8 mouse cellular contexts compared by ENCODE assay signal in the genomic region with DNA sequence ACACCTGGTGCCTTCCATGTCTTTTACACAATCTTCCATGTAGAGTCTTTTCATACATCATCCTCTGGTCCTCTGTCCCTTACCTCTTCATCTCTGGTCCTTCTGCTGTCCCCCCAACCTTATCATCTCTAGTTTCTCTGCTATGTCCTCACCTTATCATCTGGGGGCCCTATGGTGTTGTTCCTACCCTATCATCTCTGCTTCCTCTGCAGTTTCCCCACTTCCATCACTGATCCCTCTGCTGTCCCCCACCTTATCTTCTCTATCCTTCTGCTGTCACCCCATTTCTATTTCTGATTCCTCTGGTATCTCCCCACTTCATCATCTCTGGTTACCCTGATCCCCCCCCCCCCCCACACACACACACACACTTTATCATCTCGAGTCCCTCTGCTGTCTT. TPM values are rescaled to one million over a fixed set of nuclear protein-coding genes. Genes with fewer than 3 reads are reported as not detected.
DNase-seq lines count a peak whose midpoint lies in the region; ATAC-seq and TF ChIP-seq lines count a peak whose summit lies in the region.

No protein-coding gene starts in this region.

- H3K79me2 ChIP-seq in MEL (ENCODE audit: control insufficient read depth, insufficient read depth, low read length, poor library complexity): peaks cover 15% of the 10 kb centered on the region

- TF ChIP-seq POLR2A in MEL (IDR thresholded peaks at IDR 0.05; ENCODE audit: control insufficient read depth in 1 of 2, insufficient read depth in 1 of 2, low read depth in 1 of 2, low read length in 2 of 2, poor library complexity in 1 of 2): no peak

- 0% methylated on average over 1 of the region's 1 CpGs for WGBS in heart, embryonic 13.5 days
- WGBS in hindbrain, embryonic 13.5 days: 0% methylated on average over 1 of the region's 1 CpGs
- WGBS in midbrain, embryonic 10.5 days: 0% methylated on average over 1 of the region's 1 CpGs

- no peak for TF ChIP-seq RAD21 in MEL (IDR thresholded peaks at IDR 0.05; ENCODE audit: low read depth, low read length)

- DNase-seq in heart, postnatal 25 days (ENCODE audit: low spot score): no peak
- DNase-seq in MEL (ENCODE audit: low read depth, low spot score): peak; percentile 63
- DNase-seq in midbrain, embryonic 10.5 days (ENCODE audit: low spot score): no peak
- no peak for DNase-seq in adrenal gland, postnatal 4 days (ENCODE audit: low spot score in 2 of 2)
- no peak for DNase-seq in gastrocnemius, postnatal 14 days

- peaks cover 28% of the 10 kb centered on the region for H3K4me1 ChIP-seq in heart, embryonic 13.5 days
- H3K4me1 ChIP-seq in MEL (ENCODE audit: control insufficient read depth in 1 of 2, insufficient read depth in 2 of 2, low read length in 2 of 2): peaks cover 7 to 12% of the 10 kb centered on the region in 2 experiments
- peaks cover 29% of the 10 kb centered on the region for H3K4me1 ChIP-seq in hindbrain, embryonic 13.5 days (replicated peaks)
- peaks cover 28% of the 10 kb centered on the region for H3K4me1 ChIP-seq in midbrain, embryonic 10.5 days

- no peak for TF ChIP-seq CTCF in MEL (IDR thresholded peaks at IDR 0.05 in 2 of 3, conservative IDR thresholded peaks at IDR 0.05 in 1 of 3; ENCODE audit: control insufficient read depth in 1 of 3, insufficient read depth in 1 of 3, low read depth in 2 of 3, low read length in 3 of 3, poor library complexity in 1 of 3, severe bottlenecking in 1 of 3)

- no peaks in the 10 kb centered on the region for H3K9me3 ChIP-seq in heart, embryonic 13.5 days
- H3K9me3 ChIP-seq in MEL (replicated peaks; ENCODE audit: insufficient read depth, low read length): no peaks in the 10 kb centered on the region
- H3K9me3 ChIP-seq in hindbrain, embryonic 13.5 days: no peaks in the 10 kb centered on the region
- no peaks in the 10 kb centered on the region for H3K9me3 ChIP-seq in midbrain, embryonic 10.5 days (replicated peaks)

- no peak for ATAC-seq in heart, embryonic 13.5 days (ENCODE audit: extremely low read depth, insufficient number of reproducible peaks, low FRiP score, low TSS enrichment)
- ATAC-seq in hindbrain, embryonic 13.5 days (ENCODE audit: low FRiP score): no peak
- no peak for ATAC-seq in inflammation-experienced regulatory T-cells, adult 6 months

- H3K27me3 ChIP-seq in heart, embryonic 13.5 days (replicated peaks): no peaks in the 10 kb centered on the region
- H3K27me3 ChIP-seq in MEL (ENCODE audit: control insufficient read depth in 1 of 2, insufficient read depth in 2 of 2, low read length in 2 of 2): 0 out of 4 replicates have a peak, but pooled peaks cover 0 to 2% of the 10 kb centered on the region in 2 experiments
- H3K27me3 ChIP-seq in hindbrain, embryonic 13.5 days: no peaks in the 10 kb centered on the region
- no peaks in the 10 kb centered on the region for H3K27me3 ChIP-seq in midbrain, embryonic 10.5 days (ENCODE audit: low read depth, poor library complexity, severe bottlenecking)

- peak overlapping the region; percentile 86 for H3K4me2 ChIP-seq in heart, embryonic 13.5 days
- H3K4me2 ChIP-seq in hindbrain, embryonic 13.5 days: peak overlapping the region; percentile 86

- peaks cover 29% of the 10 kb centered on the region for H3K36me3 ChIP-seq in heart, embryonic 13.5 days
- H3K36me3 ChIP-seq in MEL (ENCODE audit: control insufficient read depth in 1 of 2, insufficient read depth in 2 of 2, low read length in 2 of 2): peaks cover 5 to 16% of the 10 kb centered on the region in 2 experiments
- peaks cover 28% of the 10 kb centered on the region for H3K36me3 ChIP-seq in hindbrain, embryonic 13.5 days
- H3K36me3 ChIP-seq in midbrain, embryonic 10.5 days: peaks cover 33% of the 10 kb centered on the region

- peak overlapping the region; percentile 96 for H3K9ac ChIP-seq in heart, embryonic 13.5 days
- H3K9ac ChIP-seq in MEL (ENCODE audit: control insufficient read depth, low read depth, low read length, poor library complexity, severe bottlenecking): peak overlapping the region; percentile 96
- peak overlapping the region; percentile 96 for H3K9ac ChIP-seq in hindbrain, embryonic 13.5 days

- TF ChIP-seq EP300 in MEL (IDR thresholded peaks at IDR 0.05; ENCODE audit: low read depth in 1 of 2, low read length in 2 of 2): peak; percentile 82 to 87

- intact Hi-C loops in heart, postnatal 25 days (cut with DNase I): no loop called here
- intact Hi-C loops in gastrocnemius, postnatal 14 days (cut with DNase I; ENCODE audit: low total_unique reads): no loop called here

- H3K27ac ChIP-seq in heart, embryonic 13.5 days (replicated peaks): peak overlapping the region; percentile 89
- peak overlapping the region; percentile 63 for H3K27ac ChIP-seq in MEL (ENCODE audit: control insufficient read depth, low read depth, low read length)
- peak overlapping the region; percentile 88 for H3K27ac ChIP-seq in hindbrain, embryonic 13.5 days
- peak overlapping the region; percentile 90 for H3K27ac ChIP-seq in midbrain, embryonic 10.5 days (replicated peaks)

- H3K4me3 ChIP-seq in heart, embryonic 13.5 days: peak overlapping the region; percentile 96
- peak overlapping the region; percentile 73 to 92 for H3K4me3 ChIP-seq in MEL (ENCODE audit: control insufficient read depth in 1 of 2, insufficient read depth in 1 of 2, low read depth in 2 of 2, low read length in 2 of 2)
- H3K4me3 ChIP-seq in hindbrain, embryonic 13.5 days: peak overlapping the region; percentile 84
- H3K4me3 ChIP-seq in midbrain, embryonic 10.5 days: peak overlapping the region; percentile 74

RNA-seq across cellular contexts. Expression of a gene that starts 0.7 kb away (rescaled TPM):
- polyA plus RNA-seq in heart, embryonic 13.5 days (2015; fragmentation: Nextera tagmentation; extraction: Ambion mirVana): 55.5 and 56.8 TPM in 2 replicates
- total RNA-seq in heart, postnatal 25 days (2021): 10 to 100 TPM; 72.5 to 73.1 TPM
- 54.0 and 54.4 TPM in 2 replicates for total RNA-seq in MEL (2012; rRNA removed)
- 100 to 1,000 TPM in 1 of 2 experiments, 10 to 100 TPM in 1; 73.1 to 107 TPM for polyA plus RNA-seq in MEL (2012; ENCODE audit: insufficient read depth in 1 of 2, insufficient read length in 2 of 2, low read depth in 1 of 2, low replicate concordance in 2 of 2, missing spikeins in 1 of 2)
- 105 and 108 TPM in 2 replicates for polyA plus RNA-seq in hindbrain, embryonic 13.5 days (2015; fragmentation: Nextera tagmentation; extraction: Ambion mirVana)
- 74.2 and 77.0 TPM in 2 replicates for polyA plus RNA-seq in midbrain, embryonic 10.5 days (2016; fragmentation: Nextera tagmentation; extraction: Ambion mirVana)
- 10 to 100 TPM in 1 of 3 experiments, 1 to 10 TPM in 2; 6.1 to 12.1 (median 7.1) TPM for polyA plus RNA-seq in inflammation-experienced regulatory T-cells, adult 6 months (2017; shearing (Covaris generic))
- total RNA-seq in adrenal gland, postnatal 4 days (2021): 100 to 1,000 TPM in 1 of 2 experiments, 10 to 100 TPM in 1; 99.9 to 107 TPM
- 10 to 100 TPM; 55.4 to 60.8 TPM for total RNA-seq in gastrocnemius, postnatal 14 days (2021)

RNA-seq across cellular contexts. Expression of a gene that starts 14.4 kb away (rescaled TPM):
- polyA plus RNA-seq in heart, embryonic 13.5 days (2015; fragmentation: Nextera tagmentation; extraction: Ambion mirVana): 0.11 and 0.14 TPM in 2 replicates
- not detected for total RNA-seq in heart, postnatal 25 days (2021)
- 0.10 TPM in 1 of 2 replicates, not detected in the other for total RNA-seq in MEL (2012; rRNA removed)
- polyA plus RNA-seq in MEL (2012; ENCODE audit: insufficient read depth in 1 of 2, insufficient read length in 2 of 2, low read depth in 1 of 2, low replicate concordance in 2 of 2, missing spikeins in 1 of 2): under 1 TPM in 1 of 2 experiments, not detected in 1; 0.08 TPM
- 0.17 TPM in 1 of 2 replicates, not detected in the other for polyA plus RNA-seq in hindbrain, embryonic 13.5 days (2015; fragmentation: Nextera tagmentation; extraction: Ambion mirVana)
- polyA plus RNA-seq in midbrain, embryonic 10.5 days (2016; fragmentation: Nextera tagmentation; extraction: Ambion mirVana): 0.11 and 0.14 TPM in 2 replicates
- polyA plus RNA-seq in inflammation-experienced regulatory T-cells, adult 6 months (2017; shearing (Covaris generic)): not detected
- total RNA-seq in adrenal gland, postnatal 4 days (2021): under 1 TPM in 1 of 2 experiments, not detected in 1; 0.39 TPM
- total RNA-seq in gastrocnemius, postnatal 14 days (2021): not detected

RNA-seq across cellular contexts. Expression of a gene that starts 32.7 kb away (rescaled TPM):
- 13.6 and 14.6 TPM in 2 replicates for polyA plus RNA-seq in heart, embryonic 13.5 days (2015; fragmentation: Nextera tagmentation; extraction: Ambion mirVana)
- 10 to 100 TPM; 12.9 to 15.0 TPM for total RNA-seq in heart, postnatal 25 days (2021)
- total RNA-seq in MEL (2012; rRNA removed): 6.8 and 9.4 TPM in 2 replicates
- 10 to 100 TPM in 1 of 2 experiments, not detected in 1; 18.1 TPM for polyA plus RNA-seq in MEL (2012; ENCODE audit: insufficient read depth in 1 of 2, insufficient read length in 2 of 2, low read depth in 1 of 2, low replicate concordance in 2 of 2, missing spikeins in 1 of 2)
- polyA plus RNA-seq in hindbrain, embryonic 13.5 days (2015; fragmentation: Nextera tagmentation; extraction: Ambion mirVana): 19.3 and 19.8 TPM in 2 replicates
- 26.9 and 30.6 TPM in 2 replicates for polyA plus RNA-seq in midbrain, embryonic 10.5 days (2016; fragmentation: Nextera tagmentation; extraction: Ambion mirVana)
- 10 to 100 TPM in 2 of 3 experiments, 1 to 10 TPM in 1; 8.0 to 15.3 (median 11.0) TPM for polyA plus RNA-seq in inflammation-experienced regulatory T-cells, adult 6 months (2017; shearing (Covaris generic))
- 10 to 100 TPM; 24.6 to 26.7 TPM for total RNA-seq in adrenal gland, postnatal 4 days (2021)
- 10 to 100 TPM; 18.8 to 23.4 TPM for total RNA-seq in gastrocnemius, postnatal 14 days (2021)

RNA-seq across cellular contexts. Expression of a gene that starts 36.1 kb away (rescaled TPM):
- 72.6 and 73.1 TPM in 2 replicates for polyA plus RNA-seq in heart, embryonic 13.5 days (2015; fragmentation: Nextera tagmentation; extraction: Ambion mirVana)
- total RNA-seq in heart, postnatal 25 days (2021): 10 to 100 TPM; 66.7 to 73.9 TPM
- 50.5 and 53.9 TPM in 2 replicates for total RNA-seq in MEL (2012; rRNA removed)
- 100 to 1,000 TPM in 1 of 2 experiments, not detected in 1; 118 TPM for polyA plus RNA-seq in MEL (2012; ENCODE audit: insufficient read depth in 1 of 2, insufficient read length in 2 of 2, low read depth in 1 of 2, low replicate concordance in 2 of 2, missing spikeins in 1 of 2)
- polyA plus RNA-seq in hindbrain, embryonic 13.5 days (2015; fragmentation: Nextera tagmentation; extraction: Ambion mirVana): 142 and 147 TPM in 2 replicates
- polyA plus RNA-seq in midbrain, embryonic 10.5 days (2016; fragmentation: Nextera tagmentation; extraction: Ambion mirVana): 213 and 220 TPM in 2 replicates
- 10 to 100 TPM in 2 of 3 experiments, 1 to 10 TPM in 1; 7.1 to 14.1 (median 11.1) TPM for polyA plus RNA-seq in inflammation-experienced regulatory T-cells, adult 6 months (2017; shearing (Covaris generic))
- 100 to 1,000 TPM; 117 to 121 TPM for total RNA-seq in adrenal gland, postnatal 4 days (2021)
- total RNA-seq in gastrocnemius, postnatal 14 days (2021): 10 to 100 TPM; 48.0 to 49.7 TPM

RNA-seq across cellular contexts. Expression of a gene that starts 46.1 kb away (rescaled TPM):
- 9.8 and 10.3 TPM in 2 replicates for polyA plus RNA-seq in heart, embryonic 13.5 days (2015; fragmentation: Nextera tagmentation; extraction: Ambion mirVana)
- total RNA-seq in heart, postnatal 25 days (2021): 1 to 10 TPM; 2.7 to 3.1 TPM
- total RNA-seq in MEL (2012; rRNA removed): 0.20 and 0.35 TPM in 2 replicates
- polyA plus RNA-seq in MEL (2012; ENCODE audit: insufficient read depth in 1 of 2, insufficient read length in 2 of 2, low read depth in 1 of 2, low replicate concordance in 2 of 2, missing spikeins in 1 of 2): under 1 TPM in 1 of 2 experiments, not detected in 1; 0.81 TPM
- polyA plus RNA-seq in hindbrain, embryonic 13.5 days (2015; fragmentation: Nextera tagmentation; extraction: Ambion mirVana): 52.2 and 56.3 TPM in 2 replicates
- polyA plus RNA-seq in midbrain, embryonic 10.5 days (2016; fragmentation: Nextera tagmentation; extraction: Ambion mirVana): 22.3 and 26.8 TPM in 2 replicates
- 1 to 10 TPM in 2 of 3 experiments, under 1 TPM in 1; 0.23 to 1.9 (median 1.5) TPM for polyA plus RNA-seq in inflammation-experienced regulatory T-cells, adult 6 months (2017; shearing (Covaris generic))
- 10 to 100 TPM; 28.0 to 31.1 TPM for total RNA-seq in adrenal gland, postnatal 4 days (2021)
- 1 to 10 TPM; 2.3 to 2.7 TPM for total RNA-seq in gastrocnemius, postnatal 14 days (2021)
